Mouse (Mus musculus): ENCODE data around the gene Zfp64.

Zfp64 gene

DNA sequence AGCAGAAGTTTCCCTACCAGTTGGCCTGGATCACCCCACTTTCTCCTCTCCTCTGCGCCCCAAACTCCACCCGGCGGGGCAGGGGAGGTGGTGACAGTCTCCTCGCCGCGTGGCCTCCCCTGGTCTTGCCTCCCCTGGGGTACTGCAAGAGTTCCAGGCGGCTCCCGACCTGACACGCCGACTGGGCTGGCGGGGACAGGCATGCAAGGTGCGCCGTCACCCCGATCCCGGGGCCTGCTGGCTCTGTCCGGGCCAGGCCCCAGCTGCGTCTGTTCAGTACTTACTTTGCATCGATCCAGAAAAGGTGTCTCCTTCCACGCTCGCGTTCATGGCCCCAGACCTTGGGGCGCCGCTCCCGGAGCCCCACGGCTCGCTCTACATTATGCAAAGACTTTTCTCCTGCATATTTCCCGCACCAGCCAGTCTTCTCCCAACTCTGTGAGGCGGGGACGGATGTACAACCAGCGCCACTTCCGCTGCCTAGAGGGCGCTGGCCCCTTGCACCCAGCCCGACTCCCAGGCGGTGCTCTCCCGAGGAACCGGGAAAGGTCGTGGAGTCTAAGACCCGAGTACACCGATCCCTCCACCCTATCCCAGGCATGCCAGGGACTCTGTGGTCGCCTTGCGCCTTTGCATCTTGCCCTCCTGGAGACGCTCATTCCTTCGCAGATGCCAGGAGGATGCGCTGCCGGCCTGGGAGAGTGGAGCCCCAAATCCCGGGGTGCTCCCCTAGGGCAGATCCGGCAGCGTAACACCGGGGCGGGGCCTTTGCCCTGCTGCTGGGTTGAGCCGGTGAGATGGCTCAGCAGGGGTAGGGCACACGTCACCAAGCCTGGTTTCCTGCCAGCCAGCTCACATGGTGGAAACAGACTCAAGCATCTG lies at the start of gene Zfp64:
Gene Zfp64 (minus strand): TSS at position 753 of the 882 bp plus-strand sequence.
- DNase-seq = peak; percentile 81

GRCm38 (mm10) chr2:168992642-168993420 lies 37.4 kb upstream of the Zfp64 start:
- DNase-seq = no peak

DNA sequence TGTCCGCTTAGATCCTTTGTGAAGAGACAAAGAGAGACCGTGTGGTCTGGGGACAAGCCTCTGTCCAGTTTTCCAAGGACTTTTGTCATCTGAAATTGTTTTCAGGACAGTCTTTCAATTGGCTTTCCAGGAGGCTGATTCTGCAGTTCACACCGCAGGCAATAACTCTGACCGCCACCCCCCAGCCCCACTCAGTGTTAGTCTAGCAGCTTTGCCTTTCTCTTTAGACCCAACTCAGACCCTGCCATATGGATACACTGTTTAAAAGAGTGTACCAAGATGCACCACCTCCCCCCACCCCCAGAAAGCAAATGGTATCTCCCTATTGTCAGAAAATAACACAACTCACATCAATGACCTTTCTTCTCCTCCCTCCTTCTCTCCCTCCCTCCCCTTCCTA lies 35.6 kb upstream of the Zfp64 start:
- DNase-seq = no peak

- no peak for DNase-seq
Measured at GRCm38 (mm10) chr2:168990061-168990753, 34.8 kb upstream of the Zfp64 start.

- no peak for DNase-seq
Measured at GRCm38 (mm10) chr2:168988056-168988455, 32.7 kb upstream of the Zfp64 start.

DNA sequence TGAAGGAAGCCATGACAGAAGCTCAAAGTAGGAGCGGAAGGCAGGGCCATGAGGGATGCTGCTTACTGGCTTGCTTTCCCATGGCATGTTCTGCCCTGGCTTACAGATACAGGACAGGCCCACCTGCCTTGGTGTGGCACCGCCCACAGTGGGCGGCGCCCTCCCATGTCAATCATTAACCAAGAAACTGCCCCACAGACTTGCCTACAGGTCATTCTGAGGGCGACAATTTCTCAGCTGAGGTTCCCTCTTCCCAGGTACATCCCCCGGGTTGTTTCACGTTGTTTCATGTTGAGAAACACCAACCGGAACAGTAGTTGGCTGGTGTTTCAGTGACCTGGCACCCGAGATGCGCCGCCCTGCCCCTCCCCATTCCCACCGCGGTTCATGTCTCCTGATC lies 32.0 kb upstream of the Zfp64 start:
- DNase-seq = no peak

GRCm38 (mm10) chr2:168981951-168982350 lies 26.6 kb upstream of the Zfp64 start:
- DNase-seq = no peak

DNA sequence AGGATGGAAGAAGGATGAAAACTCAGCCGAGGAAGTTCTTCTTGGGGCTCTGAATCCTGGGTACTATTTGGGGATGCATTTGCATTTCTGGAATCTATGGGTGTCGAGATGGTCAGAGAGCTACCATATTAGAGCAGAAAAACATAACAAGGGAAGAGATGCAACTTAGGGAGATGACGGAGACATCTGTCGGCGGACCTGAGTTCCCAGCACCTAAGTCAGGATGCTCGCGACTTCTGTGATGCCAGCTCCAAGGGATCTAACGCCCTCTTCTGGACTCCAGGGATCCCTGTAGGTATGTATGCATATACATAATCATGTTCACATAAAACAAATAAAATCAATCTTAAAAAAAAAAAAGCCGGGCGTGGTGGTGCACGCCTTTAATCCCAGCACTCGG lies 26.1 kb upstream of the Zfp64 start:
- no peak for DNase-seq

DNA sequence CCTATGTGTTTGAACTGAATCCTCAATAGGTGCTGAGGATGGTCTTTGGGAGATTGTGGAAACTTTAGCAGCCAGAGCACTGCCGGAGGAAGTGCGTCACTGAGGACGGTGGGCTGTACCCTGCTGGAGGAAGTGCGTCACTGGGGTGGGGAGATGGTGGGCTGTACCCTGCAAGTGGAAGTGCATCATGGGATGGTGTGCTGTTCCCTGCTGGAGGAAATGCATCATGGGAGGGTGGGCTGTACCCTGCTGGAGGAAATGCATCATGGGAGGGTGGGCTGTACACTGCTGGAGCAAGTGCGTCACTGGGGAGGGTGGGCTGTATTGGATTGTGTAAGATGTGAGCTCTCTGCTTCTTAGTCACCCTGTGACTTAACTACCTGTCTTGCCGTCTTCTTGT lies 25.5 kb upstream of the Zfp64 start:
- DNase-seq = peak; percentile 16

DNA sequence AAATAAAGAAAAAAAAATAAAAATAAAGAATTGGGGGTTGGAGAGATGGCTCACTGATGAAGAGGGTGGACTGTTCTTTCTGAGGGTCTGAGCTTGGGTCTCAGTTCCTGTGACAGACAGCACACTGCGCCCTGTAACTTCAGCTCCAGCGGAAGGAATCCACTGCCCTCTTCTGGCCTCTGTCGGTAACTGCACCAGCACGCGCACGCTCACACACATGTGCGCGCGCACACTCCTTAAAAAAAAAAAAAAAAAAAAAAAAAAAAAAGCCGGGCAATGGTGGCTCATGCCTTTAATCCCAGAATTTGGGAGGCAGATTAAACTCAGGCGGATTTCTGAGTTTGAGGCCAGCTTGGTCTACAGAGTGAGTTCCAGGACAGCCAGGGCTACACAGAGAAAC lies 24.4 kb upstream of the Zfp64 start:
- DNase-seq = no peak

- no peak for DNase-seq
Measured at GRCm38 (mm10) chr2:168978031-168978430, 22.6 kb upstream of the Zfp64 start.

DNA sequence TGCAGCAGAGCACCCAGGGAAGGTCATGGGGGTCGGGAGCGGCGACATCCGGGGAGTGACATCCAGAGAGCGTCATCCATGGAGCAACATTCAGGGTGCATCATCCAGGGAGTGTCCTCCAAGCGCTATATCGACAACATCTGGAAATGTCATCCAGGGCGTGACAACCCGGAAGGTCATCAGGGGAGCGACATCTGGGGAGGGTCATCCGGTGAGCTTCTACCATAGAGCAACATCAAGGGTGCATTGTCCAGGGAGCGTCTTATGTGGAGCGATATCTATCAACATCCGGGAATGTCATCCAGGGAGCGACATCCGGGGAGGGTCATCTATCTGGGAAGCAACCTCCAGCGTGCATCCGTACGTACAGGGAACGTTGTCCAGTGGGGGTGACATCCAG lies 14.7 kb upstream of the Zfp64 start:
- no peak for DNase-seq

DNA sequence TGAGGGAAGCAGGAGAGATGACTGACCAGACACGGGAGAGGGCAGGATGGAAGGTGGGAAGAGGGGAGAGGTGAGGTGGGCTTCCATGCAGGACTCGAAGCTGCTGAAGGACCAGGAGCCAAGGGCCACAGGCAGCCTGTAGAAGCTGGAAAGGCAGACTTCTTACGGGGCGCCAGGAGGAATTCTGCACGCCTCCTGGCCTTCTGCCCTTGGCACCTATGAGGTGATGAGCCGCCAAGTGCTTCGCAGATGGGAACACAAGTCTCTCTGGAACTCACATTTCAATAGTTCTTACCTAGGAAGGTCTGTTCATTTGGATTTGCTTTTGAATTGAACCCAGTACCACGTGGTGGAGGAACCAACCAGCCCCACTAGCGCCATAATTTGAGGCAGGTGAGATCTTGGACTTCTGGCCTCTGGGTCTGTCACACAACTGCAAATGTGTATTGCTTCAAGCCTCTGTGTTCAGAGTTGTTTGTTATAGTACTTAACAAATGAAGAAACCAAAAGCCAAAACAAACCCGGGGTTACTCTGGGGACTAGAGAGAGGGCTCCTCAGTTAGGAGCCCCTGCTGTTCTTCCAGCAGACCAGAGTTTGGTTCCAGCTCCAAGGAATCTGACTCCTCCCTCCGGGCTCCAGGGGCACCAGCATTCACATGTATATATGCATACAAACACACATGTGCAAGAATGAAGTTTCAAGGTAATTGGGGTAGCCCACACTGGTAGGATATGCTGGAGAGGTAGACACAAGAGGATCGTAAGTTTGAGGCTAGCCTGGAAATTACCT lies 12.9 kb upstream of the Zfp64 start:
- peak; percentile 40 for DNase-seq

DNA sequence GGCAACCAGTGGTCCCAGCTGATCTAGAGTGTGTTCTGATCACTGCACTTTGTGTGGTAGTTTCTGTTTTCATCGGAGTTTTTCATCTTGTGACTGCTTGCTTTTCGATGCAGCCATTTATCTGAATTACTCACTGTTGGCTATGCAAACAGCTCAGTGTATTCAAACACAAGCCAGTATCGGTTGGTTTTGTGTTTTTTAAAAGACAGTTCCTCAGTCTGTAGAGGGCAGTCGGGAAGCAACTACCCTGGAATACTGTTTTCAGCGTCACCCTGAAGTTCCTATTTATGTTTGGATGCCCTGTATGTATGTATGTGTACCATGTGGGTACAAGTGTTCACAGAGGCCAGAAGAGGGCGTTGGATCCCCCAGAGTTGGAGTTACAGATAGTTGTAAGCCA lies 11.1 kb upstream of the Zfp64 start:
- no peak for DNase-seq

GRCm38 (mm10) chr2:168964849-168965248 lies 9.5 kb upstream of the Zfp64 start:
- no peak for DNase-seq

DNA sequence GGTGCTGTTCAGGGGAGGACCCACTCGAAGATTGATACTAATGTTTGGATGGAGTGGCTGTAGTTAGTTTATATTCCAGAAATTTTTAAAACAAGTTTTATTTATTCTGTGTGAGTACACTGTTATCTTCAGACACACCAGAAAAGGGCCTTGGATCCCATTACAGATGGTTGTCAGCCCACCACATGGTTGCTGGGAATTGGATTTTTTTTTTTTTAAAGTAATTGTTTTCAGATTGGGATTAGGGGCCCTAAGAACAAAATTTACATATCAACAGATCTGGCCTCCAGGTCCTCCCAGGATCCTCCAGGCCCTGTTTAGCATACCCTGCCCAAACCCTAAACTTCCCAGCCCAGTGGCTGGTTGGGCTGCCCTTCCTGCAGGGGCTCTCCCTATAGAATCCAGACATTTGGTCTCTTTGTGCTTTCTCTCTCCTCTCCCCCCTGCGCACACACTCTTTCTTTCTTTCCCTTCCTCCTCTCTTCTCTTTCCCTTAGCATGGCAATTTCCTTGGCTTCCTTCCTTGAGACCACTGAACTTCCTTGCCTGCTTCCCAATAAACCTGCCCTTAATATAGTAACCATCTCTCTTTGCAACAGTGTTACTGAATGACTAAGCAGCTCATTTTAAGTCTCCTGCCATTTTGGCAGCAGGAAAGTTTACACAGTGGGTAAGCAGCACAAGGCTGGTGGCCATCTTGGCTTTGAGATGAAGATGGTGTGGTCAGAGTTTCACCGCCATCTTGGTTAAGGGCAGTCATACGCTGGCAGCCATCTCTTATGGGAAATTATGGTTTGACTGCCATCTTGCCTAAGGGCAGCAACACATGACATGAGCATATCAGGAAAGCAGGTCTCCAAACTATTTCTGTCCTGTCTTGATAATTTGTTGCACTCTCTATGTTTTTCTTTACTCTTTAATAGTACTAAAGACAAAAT lies 6.6 kb upstream of the Zfp64 start:
- DNase-seq = no peak

GRCm38 (mm10) chr2:168960814-168961213 lies 5.4 kb upstream of the Zfp64 start:
- DNase-seq = no peak

DNA sequence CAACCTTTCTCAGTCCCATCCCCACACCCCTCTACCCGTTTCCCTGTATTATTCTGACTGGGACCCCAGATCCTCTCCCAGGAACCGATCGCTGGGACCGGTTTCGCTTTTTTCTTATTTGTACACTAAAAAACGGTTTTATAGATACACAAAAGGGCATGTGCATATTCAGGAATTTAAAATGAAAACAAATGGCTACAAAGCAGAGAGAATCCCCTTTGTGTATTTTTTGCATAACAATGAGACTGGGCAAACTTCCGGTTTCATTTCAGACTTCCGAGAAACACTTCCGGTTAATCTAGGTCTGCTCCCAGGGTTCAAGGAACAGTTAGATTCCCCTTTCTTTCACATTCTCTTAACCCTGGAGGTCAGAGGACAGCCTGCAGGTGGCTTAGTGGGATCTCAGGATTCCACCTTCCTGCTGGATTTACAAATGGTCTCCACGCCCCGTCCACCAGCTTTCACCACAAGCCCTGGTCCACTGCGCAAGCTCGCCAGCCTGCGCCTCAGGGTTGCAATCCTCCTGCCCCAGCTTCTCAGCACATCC lies 4.0 kb upstream of the Zfp64 start:
- no peak for DNase-seq

GRCm38 (mm10) chr2:168955850-168956346 lies 511 bp upstream of the Zfp64 start:
- peak; percentile 24 for DNase-seq

DNA sequence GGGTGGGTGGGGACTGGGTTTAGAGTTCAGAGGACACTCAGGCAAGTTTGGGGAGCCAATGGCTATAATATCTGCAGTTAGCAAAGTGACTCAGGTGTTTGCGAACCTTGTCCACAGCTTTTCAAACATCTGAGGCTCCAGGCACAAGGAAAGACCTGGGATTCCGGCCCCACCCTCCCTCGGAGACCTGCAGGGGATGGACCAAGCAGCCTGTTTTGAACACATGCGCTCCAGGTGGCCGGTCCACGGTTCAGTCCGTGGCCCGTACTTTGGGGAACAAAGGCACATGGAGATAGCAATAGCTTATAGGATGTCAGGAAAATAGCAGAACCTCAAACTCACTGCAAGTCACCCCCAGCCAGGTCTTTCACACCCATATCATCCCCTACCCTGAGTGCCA lies 1.0 kb downstream of the Zfp64 start:
- peak; percentile 18 for DNase-seq

- DNase-seq = no peak
Measured at GRCm38 (mm10) chr2:168948506-168948905, 6.9 kb downstream of the Zfp64 start.

Measured in cerebellum, adult 11-12 months (tissue).